Mouse (Mus musculus) left cerebral cortex, postnatal 14 days (tissue): ENCODE results near the gene Pam16. TPM values are rescaled to one million over a fixed set of nuclear protein-coding genes. Genes with fewer than 3 reads are reported as not detected.

ENCODE experiments used
- DNase-seq, 2 experiments: peaks; one replicate each; pipeline ENCODE4 v3.0.0; 2021 to 2022; ENCODE audit warnings: low spot score in 2 of 2, mixed read lengths in 1 of 2
- intact Hi-C: fragments of 180-260 bp; cut with DNase I; formaldehyde crosslinking; loops from one replicate; pipeline ENCODE4 v1.15.1; 2025
- total RNA-seq, 2 experiments: library from RNA; stranded (reverse); gene quantifications; 2 replicates each; pipeline ENCODE4 v1.2.3; 2021

The Pam16 gene
- total RNA-seq, 2 experiments from 2014 or later, result 81.6 to 82.8 TPM

GRCm38 (mm10) chr16:4570737-4571136 lies 54.1 kb downstream of the Pam16 start:
- DNase-seq, result no peak
- intact Hi-C loops, result no loop called here

GRCm38 (mm10) chr16:4567912-4568311 lies 56.9 kb downstream of the Pam16 start:
- peak; percentile 61 to 78 for DNase-seq
- intact Hi-C loops, result loop anchor here (2.0 kb wide), 1 partner anchor 39 kb away; no protein-coding TSS in a partner anchor

Other genes starting within 250 kb of the Pam16 start
- 10 to 100 TPM; 50.1 to 57.1 TPM for gene Adcy9, start 204.5 kb downstream of the Pam16 start, total RNA-seq
- 10 to 100 TPM; 14.2 to 18.8 TPM for gene Srl, start 83.2 kb downstream of the Pam16 start, total RNA-seq
- 1 to 10 TPM; 2.8 to 3.1 TPM for gene Tfap4, start 65.1 kb downstream of the Pam16 start, total RNA-seq
- gene Glis2, start 30.3 kb downstream of the Pam16 start, total RNA-seq, result 10 to 100 TPM; 16.3 to 18.0 TPM
- 10 to 100 TPM in 1 of 2 experiments, 1 to 10 TPM in 1; 8.3 to 10.9 TPM for gene Vasn, start 15.0 kb upstream of the Pam16 start, total RNA-seq
- gene Dnaja3, start 15.0 kb upstream of the Pam16 start, total RNA-seq, result 10 to 100 TPM; 63.6 to 65.9 TPM
- 10 to 100 TPM; 81.1 to 93.9 TPM for gene Coro7, start 54.8 kb upstream of the Pam16 start, total RNA-seq
- gene Nmral1, start 94.4 kb upstream of the Pam16 start, total RNA-seq, result 1 to 10 TPM; 8.3 to 10.0 TPM
- 10 to 100 TPM; 73.2 to 76.1 TPM for gene Hmox2, start 101.4 kb upstream of the Pam16 start, total RNA-seq
- 100 to 1,000 TPM; 162 to 163 TPM for gene Cdip1, start 165.3 kb upstream of the Pam16 start, total RNA-seq
- not detected for gene 4930562C15Rik, start 210.4 kb upstream of the Pam16 start, total RNA-seq